Mouse (Mus musculus) layer of hippocampus, postnatal 14 days (tissue): ENCODE measurements around the gene Miox. TPM values are rescaled to one million over a fixed set of nuclear protein-coding genes. Genes with fewer than 3 reads are reported as not detected.

Source experiments
- DNase-seq, 2 experiments: peaks; one replicate each; pipeline ENCODE4 v3.0.0; 2021 to 2022; ENCODE audit warnings: low spot score in 2 of 2, mixed read lengths in 1 of 2
- long read RNA-seq, 2 experiments: library from polyadenylated mRNA; stranded (forward); transcript quantifications; one replicate each; pipeline ENCODE4 v2.0.0; 2021
- total RNA-seq, 2 experiments: library from RNA; stranded (reverse); gene quantifications; 2 replicates each; pipeline ENCODE4 v1.2.3; 2021

Miox gene
- total RNA-seq = not detected
- long read RNA-seq, experiment 1 = 0 reads
- long read RNA-seq, experiment 2 = 0 reads

DNA sequence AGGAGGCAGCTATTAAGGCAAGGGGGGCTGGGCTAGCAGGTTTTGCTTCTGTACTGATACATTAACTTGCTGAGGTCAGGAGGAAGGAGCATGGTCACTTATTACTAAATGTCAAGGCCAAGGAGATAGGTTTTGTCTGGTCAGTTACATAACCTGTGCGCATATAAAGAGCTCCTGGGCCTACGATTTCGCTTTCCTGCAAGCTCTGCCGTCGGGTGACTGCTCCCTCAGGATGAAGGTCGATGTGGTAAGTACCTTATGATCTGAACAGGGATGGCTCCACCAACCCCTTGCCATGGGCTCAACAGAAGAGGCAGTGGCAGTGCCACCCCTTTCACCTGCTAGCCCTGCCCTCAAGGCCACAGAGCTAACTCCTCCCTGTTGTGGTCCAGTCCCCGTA lies at the start of gene Miox:
Gene Miox (plus strand): TSS at position 128 of the 400 bp plus-strand sequence.
- DNase-seq = no peak

DNA sequence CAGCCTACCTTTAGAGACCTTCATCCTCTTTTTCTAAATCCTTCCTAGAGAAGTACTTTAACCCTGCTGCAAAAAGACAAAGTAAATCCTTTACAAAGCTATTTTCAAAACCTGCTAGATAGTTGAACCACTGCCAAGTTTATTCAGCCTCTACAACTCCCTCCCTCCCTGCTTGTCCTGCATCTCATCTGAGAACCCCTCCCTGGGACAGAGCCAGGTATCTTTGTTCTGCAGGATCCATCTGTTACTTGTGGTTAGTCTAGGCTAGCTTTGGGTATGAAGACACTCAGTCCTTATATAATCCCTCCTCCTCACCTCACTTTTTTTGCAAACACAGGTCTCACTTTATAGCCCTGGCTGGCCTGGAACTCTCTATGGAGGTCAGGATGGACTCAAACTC lies 49.2 kb upstream of the Miox start:
- DNase-seq = no peak

DNA sequence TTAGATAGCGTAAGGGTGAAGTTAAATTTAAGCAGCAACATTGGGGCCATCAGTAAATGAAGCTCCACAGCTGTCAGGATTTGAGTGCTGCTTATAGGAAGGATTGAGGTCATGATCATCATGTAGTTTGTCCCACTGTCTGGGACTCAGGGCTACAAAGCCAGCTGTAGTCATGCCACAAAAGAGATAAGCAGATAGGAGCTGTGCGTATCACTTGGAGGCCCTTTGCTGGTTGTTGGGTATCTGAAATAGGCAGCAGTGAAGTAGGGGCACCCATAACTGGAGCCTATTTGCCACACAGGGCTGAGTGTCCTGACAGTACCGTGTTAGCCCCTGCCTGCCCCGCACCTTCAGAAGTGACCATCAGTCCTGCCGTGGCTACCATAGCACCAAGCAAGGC lies 48.7 kb upstream of the Miox start:
- no peak for DNase-seq

GRCm38 (mm10) chr15:89286114-89286513 lies 48.1 kb upstream of the Miox start:
- no peak for DNase-seq

DNA sequence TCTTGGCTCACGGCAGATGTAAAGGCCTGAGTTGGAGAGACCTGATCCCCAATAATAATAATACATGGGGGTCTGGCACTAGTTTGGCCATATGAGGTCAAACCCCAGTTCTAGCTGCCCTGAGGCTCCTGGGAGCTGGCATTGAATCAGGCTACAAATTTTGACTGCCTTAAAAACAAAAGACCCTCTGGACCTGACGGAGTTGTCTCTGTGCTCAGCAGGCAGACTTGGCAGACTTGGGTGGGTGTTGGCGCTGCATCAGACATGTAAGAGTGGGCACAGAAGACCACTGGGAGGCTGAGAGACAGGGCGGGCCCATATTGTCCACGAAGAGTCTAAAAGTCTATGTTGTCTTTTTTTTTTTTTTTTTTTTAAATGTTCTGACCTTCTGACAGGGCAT lies 47.6 kb upstream of the Miox start:
- no peak for DNase-seq

DNA sequence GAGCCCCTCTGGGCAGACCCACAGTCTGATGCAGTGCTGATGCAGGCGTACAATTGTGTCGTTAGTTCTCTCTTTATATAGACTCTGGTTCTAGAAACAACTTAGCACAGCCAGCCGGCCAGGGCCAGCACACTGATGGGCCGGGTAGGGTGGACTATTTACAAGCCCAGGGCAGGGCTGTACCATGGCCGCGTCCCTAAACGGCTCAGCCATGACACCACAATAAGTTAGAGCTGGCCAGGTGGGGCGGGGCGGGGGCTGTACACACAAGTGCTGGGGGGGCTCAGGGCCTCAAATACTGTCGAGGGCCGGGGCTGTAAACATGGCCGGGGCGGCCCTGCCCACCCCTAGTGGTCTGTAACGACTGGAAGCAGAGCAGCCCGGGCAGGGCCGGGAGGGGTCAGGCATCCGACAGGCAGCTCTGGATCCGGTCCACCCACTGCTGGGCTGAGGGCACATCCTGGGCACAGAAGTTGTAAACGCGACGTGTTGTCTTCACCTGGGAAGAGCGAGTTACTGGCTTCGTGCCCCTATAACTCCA lies 45.9 kb upstream of the Miox start:
- DNase-seq = no peak

GRCm38 (mm10) chr15:89289455-89289854 lies 44.7 kb upstream of the Miox start:
- DNase-seq = no peak

- no peak for DNase-seq
These were observed 42.7 kb upstream of the Miox start for GRCm38 (mm10) chr15:89291521-89291920.

DNA sequence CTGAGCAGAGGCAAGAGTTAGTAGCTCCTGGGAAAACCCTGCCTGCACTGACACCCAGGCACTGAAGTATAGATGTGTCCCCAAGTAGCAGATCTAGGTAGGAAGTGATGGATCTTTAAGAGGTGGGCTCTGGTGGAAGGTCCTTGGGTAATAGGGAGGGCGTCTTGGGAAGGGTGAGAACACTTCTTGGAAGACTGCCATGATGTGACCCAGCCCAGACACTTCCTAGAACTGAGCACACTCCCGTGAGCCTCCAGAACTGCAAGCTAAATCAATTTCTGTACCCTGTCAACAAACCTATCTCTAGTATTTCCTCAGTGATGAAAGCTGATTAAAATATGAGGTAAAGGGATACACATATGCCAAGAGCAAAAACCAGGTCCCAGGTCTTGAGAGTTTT lies 41.4 kb upstream of the Miox start:
- DNase-seq = no peak

DNA sequence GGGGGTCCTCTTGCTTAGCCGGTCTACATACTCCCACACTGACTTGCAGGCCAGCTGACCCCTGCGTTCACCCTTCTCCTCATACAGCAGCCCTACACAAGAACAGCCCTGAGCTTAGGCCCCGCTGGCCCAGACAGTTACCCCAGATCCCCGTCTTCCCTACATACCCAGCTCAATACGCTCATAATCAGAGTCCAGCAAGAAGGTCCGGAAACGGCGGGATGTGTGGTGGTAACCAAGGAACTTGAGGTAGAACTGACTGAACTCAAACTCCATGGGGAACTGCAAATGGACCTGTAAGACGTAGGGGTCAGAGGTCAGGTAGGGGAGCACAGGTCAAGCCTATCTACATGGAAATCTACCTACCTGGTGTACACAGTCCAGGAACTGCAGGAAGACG lies 40.4 kb upstream of the Miox start:
- no peak for DNase-seq

DNA sequence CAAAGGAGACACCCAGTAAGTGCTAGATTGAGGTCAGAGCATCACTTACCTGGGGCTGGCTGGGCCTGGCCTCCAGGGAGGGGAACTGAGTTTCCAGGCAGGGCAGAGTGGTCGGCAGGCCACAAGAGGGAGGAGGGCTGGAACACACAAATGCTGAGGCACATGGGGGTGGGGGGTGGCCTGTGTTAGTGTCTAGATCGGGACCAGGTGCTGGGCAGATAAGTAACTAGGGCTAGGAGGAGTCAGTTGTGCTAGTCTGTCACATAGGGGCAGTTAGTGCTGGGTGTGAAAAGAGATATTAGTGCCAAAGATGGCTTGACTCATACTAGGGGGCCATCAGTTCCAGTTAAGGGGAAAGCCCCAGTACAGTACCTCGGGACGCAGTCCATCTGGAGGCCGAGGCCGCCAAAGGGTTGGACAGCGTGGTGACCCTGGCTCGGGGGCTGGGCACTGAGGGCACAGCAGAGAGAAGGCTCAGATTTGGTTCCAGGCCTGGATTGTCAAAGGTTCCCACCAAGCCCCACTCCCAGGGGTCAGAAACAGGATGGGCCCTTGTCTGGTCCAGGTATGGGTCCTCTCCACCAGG lies 38.5 kb upstream of the Miox start:
- no peak for DNase-seq

- no peak for DNase-seq
These were observed 37.7 kb upstream of the Miox start for GRCm38 (mm10) chr15:89296465-89296864.

DNA sequence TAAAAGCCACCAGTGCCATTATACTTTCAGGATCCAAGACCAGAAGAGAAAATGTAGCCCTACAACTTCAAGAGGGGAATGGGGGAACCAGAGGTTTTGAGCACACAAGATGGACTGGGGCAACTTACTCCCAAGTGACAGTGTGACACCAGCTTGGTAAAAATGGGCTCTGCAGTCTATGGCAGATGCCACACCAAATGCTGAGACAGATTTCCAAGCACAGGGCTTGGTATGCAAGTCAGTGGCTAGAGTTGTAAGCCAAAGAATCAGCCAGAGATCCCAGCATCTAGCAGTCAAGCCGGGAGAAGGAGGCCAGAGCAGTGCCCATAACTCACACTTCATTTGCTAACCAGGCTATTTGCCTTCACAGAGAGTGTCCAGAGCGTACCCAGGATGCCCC lies 36.5 kb upstream of the Miox start:
- DNase-seq = peak; percentile 49 to 79

DNA sequence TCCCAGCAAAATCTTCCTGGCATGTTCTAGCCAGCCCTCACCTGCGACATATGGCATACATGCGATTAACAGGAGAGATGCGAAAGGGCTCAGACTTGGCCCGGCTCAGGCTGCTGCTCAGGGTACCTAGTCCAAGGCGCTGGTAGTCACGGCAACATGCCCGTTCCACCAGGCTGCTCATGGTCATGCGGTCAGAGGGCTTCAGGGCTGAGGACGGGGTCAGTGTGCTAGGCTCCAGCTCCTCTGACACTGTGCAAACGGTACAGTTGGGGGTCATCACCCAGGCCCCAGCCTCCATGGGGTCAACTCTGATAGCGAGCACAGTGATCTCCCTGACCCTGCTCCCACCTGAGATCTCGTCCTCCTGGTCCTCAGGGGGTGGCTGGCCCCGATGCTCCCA lies 34.0 kb upstream of the Miox start:
- no peak for DNase-seq

DNA sequence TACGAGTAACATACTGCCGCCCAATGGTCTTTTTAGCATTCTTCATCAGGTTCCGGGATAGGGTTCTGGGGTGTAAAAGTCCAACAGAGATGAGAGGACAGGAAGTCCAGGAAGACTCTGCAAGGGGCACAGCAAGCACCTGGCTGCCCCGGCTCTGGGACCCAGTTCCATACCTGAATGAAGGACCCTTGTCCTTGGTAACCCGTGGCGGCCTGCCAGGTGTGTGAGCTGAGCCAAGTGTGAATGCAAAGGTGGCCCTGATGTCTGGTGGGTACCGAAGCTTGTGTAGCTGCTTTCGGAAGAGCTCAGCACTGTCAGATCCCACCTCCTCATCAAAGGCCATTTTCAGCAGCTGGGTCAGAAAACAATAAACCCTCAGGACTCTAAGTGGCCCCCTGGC lies 33.6 kb upstream of the Miox start:
- DNase-seq = no peak

DNA sequence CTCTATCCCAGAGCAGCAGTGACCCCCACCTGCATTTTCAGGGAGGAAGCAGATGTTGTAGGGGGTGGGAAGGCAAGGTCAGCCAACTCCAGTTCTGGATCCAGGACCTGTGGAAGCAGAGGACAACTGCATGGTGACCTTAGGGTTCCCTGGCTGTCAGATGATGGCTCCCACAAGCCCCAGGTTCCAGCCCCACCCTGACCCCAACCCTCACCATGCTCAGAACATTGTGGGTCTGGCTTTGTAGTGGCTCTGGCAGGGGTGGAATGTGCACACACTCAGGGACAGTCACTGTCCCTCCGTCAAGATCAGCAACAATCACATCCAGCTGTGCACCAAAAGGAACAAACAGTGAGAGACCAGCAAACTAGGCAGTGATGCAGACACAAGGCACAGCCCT lies 28.2 kb upstream of the Miox start:
- no peak for DNase-seq

- DNase-seq = no peak
These were observed 26.7 kb upstream of the Miox start for GRCm38 (mm10) chr15:89307461-89307860.

GRCm38 (mm10) chr15:89308406-89309139 lies 25.6 kb upstream of the Miox start:
- DNase-seq = no peak

DNA sequence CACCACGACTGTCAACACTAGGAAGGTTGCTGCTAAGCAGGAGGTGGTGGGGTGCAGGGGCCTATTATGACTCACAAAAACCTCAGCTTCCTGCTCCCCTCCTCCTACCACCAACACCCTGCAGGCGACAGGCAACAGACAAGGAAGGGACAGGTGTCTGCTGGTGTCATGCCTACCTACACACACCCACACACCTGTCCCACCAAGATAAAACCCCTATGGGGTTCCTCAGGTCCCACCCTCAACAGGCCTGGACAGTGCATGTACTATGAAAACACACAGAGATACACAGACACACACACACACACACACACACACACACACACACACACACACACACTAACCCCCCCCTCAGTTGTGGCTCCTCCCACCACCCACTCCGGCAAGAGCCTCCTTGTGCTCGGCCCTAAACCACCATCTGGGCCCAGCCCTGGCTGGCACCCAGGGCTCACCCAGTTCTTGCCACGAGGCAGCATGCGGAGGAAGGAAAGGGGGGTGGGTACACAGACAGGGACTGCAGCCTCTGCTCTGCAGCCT lies 24.2 kb upstream of the Miox start:
- peak; percentile 66 for DNase-seq

GRCm38 (mm10) chr15:89313359-89313758 lies 20.8 kb upstream of the Miox start:
- DNase-seq = no peak

- DNase-seq = no peak
These were observed 20.1 kb upstream of the Miox start for GRCm38 (mm10) chr15:89314107-89314506.

GRCm38 (mm10) chr15:89314511-89315189 lies 19.5 kb upstream of the Miox start:
- no peak for DNase-seq
